Mouse (Mus musculus) E14TG2a.4 (cell line): ENCODE measurements at regions not wholly inside any gene's neighbourhood (a gene's known extent, or its start where the extent isn't known, plus 50 kb on each side); places are given as distances from the start of the nearest gene placed in this dataset.
"Not testable (repeated sequence)": the region's sequence is repeated elsewhere in the genome, so short reads cannot be mapped to it uniquely, and the experiment has no call there.

Source experiments
- H3K27me3 ChIP-seq: 2 replicates; pipeline ENCODE4 v1.6.1; 2014; ENCODE audit warnings: low read length, control low read depth; ENCODE audit not compliant: insufficient read depth
- H3K36me3 ChIP-seq: 2 replicates; pipeline ENCODE4 v1.6.1; 2014; ENCODE audit warnings: low read length, control low read depth; ENCODE audit not compliant: insufficient read depth
- H3K4me1 ChIP-seq: replicated peaks from 2 replicates; pipeline ENCODE4 v1.6.1; 2014; ENCODE audit warnings: low read depth, low read length, control low read depth
- H3K4me3 ChIP-seq: replicated peaks from 2 replicates; pipeline ENCODE4 v1.5.1; 2014; ENCODE audit warnings: mild to moderate bottlenecking, low read length
- H3K9me3 ChIP-seq: 2 replicates; pipeline ENCODE4 v1.6.1; 2014; ENCODE audit warnings: low read length, control low read depth

DNA sequence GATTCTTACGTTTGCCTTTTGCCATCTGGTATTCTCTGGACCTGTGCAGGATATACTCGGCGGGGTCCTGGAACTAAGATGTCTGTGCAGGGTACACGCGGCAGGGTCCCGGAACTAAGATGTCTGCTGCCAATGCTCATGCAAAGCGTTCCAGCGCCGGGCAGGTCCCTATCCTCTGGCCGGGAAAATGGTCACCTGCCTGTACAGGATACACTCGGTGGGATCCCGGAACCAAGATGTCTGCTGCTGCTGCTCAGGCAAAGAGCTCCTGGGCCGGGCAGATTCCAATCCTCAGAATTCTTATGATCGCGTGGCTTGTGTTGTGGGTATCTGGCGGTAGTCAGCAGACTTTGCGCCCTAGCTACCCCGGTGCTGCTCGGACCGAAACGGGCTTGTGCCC lies 61.0 kb upstream of the Esp38 start:
- not testable (repeated sequence) for H3K9me3 ChIP-seq, H3K4me1 ChIP-seq, H3K36me3 ChIP-seq, H3K27me3 ChIP-seq
- H3K4me3 ChIP-seq: peak overlapping the region; percentile 60
